Mouse (Mus musculus) midbrain, embryonic 14.5 days (tissue): Measurements from ENCODE around the gene Tdgf1. TPM values are rescaled to one million over a fixed set of nuclear protein-coding genes. Genes with fewer than 3 reads are reported as not detected.
A peak's percentile ranks its signal among the peaks of the same experiment; 100 is the strongest.

Source experiments
- ATAC-seq: fragments of 200-750 bp; cut with Nextera tagmentation; 2 replicates; pipeline ENCODE4 v1.8.0; 2017; ENCODE audit warnings: moderate number of reproducible peaks, moderate library complexity; ENCODE audit not compliant: low FRiP score, low TSS enrichment
- DNase-seq: peaks from one replicate; pipeline ENCODE4 v3.0.0-alpha.2; 2015
- H3K27ac ChIP-seq: fragments of 300-500 bp; sonication (generic); replicated peaks from 2 replicates; pipeline ENCODE4 v1.5.1; 2014; ENCODE audit warnings: mild to moderate bottlenecking, low read depth, low read length, moderate library complexity
- H3K27me3 ChIP-seq: fragments of 300-500 bp; sonication (generic); 2 replicates; pipeline ENCODE4 v1.6.1; 2014; ENCODE audit warnings: low read length, control low read depth, mixed read lengths; ENCODE audit not compliant: control insufficient read depth, insufficient read depth
- H3K36me3 ChIP-seq: fragments of 300-500 bp; sonication (generic); 2 replicates; pipeline ENCODE4 v1.6.1; 2014; ENCODE audit warnings: low read length, control low read depth; ENCODE audit not compliant: control insufficient read depth, insufficient read depth
- H3K4me1 ChIP-seq: fragments of 300-500 bp; sonication (generic); 2 replicates; pipeline ENCODE4 v1.6.1; 2014; ENCODE audit warnings: mild to moderate bottlenecking, antibody characterized with exemption, low read length, control low read depth; ENCODE audit not compliant: control insufficient read depth, insufficient read depth
- H3K4me2 ChIP-seq: fragments of 300-500 bp; sonication (generic); 2 replicates; pipeline ENCODE4 v1.6.1; 2014; ENCODE audit warnings: mild to moderate bottlenecking, low read length, moderate library complexity
- H3K4me3 ChIP-seq: fragments of 300-500 bp; sonication (generic); replicated peaks from 2 replicates; pipeline ENCODE4 v1.5.1; 2014; ENCODE audit warnings: low read depth, low read length
- H3K9ac ChIP-seq: fragments of 300-500 bp; sonication (generic); replicated peaks from 2 replicates; pipeline ENCODE4 v1.6.1; 2014; ENCODE audit warnings: mild to moderate bottlenecking, low read length, moderate library complexity
- H3K9me3 ChIP-seq: fragments of 300-500 bp; sonication (generic); 2 replicates; pipeline ENCODE4 v1.6.1; 2016; ENCODE audit warnings: low read length, control low read depth, mixed read lengths; ENCODE audit not compliant: control insufficient read depth
- WGBS: fragments of 180-500 bp; shearing (Covaris S2); extraction: QIAGEN DNeasy Blood & Tissue Kit; methylation state at CpG from one replicate; pipeline ENCODE4 v1.1.7; 2014; 5-methylcytosine and 5-hydroxymethylcytosine counted together
- polyA plus RNA-seq: library from polyadenylated mRNA; unstranded; fragments of >200 nt; fragmentation: Nextera tagmentation; extraction: Ambion mirVana; gene quantifications from 2 replicates; pipeline ENCODE4 v1.2.1, GENCODE M21; 2014

The Tdgf1 gene
- polyA plus RNA-seq, 1 experiment from 2014 or later, result not detected

DNA sequence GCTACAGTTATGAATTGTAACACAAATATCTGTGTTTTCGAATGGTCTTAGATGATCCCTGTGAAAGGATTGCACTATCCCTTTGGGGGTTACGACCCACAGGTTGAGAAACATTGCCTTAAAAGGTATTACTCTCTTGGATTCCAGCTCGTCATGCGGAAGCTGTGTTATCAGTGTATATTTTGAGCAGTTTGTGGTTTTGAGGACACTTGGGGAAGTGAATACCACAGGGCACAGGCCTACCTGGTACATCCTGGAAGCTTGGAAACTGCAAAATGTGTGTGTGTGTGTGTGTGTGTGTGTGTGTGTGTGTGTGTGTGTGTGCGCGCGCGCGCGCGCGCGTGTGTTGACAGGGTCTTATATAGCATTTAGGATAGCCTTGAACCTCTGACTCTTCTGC, 5.9 kb upstream of the Tdgf1 start:
- Histone ChIP-seq H3K4me2 (no peak overlapping the region), H3K27ac (no peak overlapping the region), H3K36me3 (no peaks in the 10 kb centered on the region), H3K9ac (no peak overlapping the region), H3K27me3 (no peaks in the 10 kb centered on the region; the same call in 1 of the 2 replicates), H3K4me3 (no peak overlapping the region), H3K9me3 (no peaks in the 10 kb centered on the region), H3K4me1 (peaks cover 16% of the 10 kb centered on the region; the same call in 1 of the 2 replicates)
- ATAC-seq, result no peak
- DNase-seq, result no peak
- 97% methylated on average over 13 of the region's 13 CpGs for WGBS

DNA sequence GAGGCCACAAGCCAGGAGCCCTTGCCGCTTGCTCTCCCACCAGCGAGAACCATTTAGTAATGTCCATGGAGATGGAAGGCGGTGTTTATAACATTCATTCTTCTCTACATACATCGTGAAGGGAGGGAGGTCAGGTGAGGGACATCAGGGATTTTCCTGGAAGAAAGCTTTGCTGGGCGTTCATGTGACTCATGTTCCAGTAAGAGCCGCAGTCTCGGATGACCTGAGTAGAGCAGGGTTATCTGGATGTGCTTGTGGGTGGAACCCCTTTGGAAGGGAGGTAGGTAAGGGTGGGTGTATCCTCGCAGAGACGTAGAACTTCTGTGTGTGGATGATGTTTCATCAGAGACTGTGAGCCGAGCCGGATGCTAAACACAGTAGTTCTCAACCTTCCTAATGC, 5.4 kb upstream of the Tdgf1 start, which contains the start of gene Lrrc2:
Lrrc2 (plus strand) TSS at position 149 of the 400 bp plus-strand sequence.
- Histone ChIP-seq H3K4me2 (no peak within 1 kb of the TSS), H3K9me3 (no peaks in the 10 kb centered on the region), H3K36me3 (no peaks in the 10 kb centered on the region), H3K27ac (no peak within 1 kb of the TSS), H3K4me3 (no peak within 1 kb of the TSS), H3K9ac (no peak within 1 kb of the TSS), H3K27me3 (no peaks in the 10 kb centered on the region; the same call in 1 of the 2 replicates), H3K4me1 (peaks cover 16% of the 10 kb centered on the region; the same call in 1 of the 2 replicates)
- ATAC-seq (no peak), DNase-seq (no peak)
- 91% methylated on average over 11 of the region's 11 CpGs for WGBS

DNA sequence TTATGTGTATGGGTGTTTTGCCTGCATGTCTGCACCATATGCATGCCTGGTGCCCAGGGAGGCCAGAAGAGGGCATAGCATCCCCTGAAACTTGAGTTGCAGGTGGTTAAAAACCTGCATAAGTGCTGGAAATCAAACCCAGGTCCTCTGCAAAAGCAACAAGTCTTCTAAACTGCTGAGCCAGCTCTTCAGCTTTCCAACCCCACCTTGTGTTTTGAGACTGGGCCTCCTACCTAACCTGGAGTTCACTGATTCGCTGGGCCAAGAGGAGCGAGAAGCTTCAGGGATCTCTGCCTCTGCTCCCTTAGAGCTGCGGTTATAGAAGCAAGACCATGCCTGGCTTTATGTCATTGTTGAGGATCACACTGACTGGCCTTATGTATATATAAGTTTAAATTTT, 4.2 kb upstream of the Tdgf1 start:
- Histone ChIP-seq H3K9me3 (no peaks in the 10 kb centered on the region), H3K4me2 (no peak overlapping the region), H3K4me1 (peaks cover 16% of the 10 kb centered on the region; the same call in 1 of the 2 replicates), H3K36me3 (no peaks in the 10 kb centered on the region), H3K27ac (no peak overlapping the region), H3K27me3 (peaks cover 12% of the 10 kb centered on the region), H3K4me3 (no peak overlapping the region), H3K9ac (no peak overlapping the region)
- no peak for DNase-seq
- WGBS, result 95% methylated on average over 3 of the region's 3 CpGs
- ATAC-seq, result no peak

DNA sequence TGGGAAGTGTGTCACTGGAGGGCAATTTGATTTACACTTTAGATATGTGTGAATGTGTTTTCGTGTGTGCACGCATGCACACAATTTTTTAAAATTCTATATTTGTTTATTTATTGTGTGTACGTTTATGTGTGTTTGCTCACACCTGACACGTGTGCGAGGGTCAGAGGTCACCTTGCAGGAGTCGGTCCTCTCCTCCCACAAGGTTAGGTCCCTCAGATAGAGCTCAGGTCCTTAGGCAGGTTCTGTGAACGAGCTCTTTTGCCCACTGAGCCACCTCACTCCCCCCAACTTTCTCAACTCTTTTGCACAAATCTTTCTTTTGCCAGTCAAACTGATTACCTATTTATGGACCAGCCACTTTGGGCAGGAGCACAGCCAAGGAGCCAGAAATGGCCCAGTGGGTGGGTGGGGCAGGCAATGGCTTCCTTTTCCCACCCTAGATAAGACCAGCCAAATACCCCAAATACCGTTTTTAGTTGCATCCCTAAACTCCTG, 2.9 kb upstream of the Tdgf1 start:
- H3K27me3 ChIP-seq, result peaks cover 24% of the 10 kb centered on the region
- WGBS, result 60% methylated on average over 8 of the region's 8 CpGs

DNA sequence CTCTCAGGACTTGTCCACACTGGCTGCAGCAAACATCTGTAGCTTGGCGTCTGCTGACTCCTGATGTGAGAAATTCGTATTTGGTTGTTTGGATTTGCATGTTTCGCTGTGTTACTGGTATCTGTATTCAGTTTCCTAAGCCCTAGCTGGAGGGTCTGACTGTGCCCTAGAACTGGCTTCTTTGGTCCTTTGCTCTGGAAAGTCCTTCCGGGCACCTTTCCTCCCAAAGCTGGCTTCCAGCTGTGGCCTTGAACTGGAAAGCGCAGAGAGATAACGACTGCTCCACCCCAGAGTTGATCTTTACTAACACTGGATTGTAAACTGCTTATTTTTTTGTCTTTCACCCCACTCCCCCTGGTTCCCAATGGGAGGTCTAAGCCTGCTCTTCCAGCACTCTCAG, 1.9 kb upstream of the Tdgf1 start:
- Histone ChIP-seq H3K4me3 (no peak overlapping the region), H3K27ac (no peak overlapping the region), H3K36me3 (no peaks in the 10 kb centered on the region), H3K9me3 (no peaks in the 10 kb centered on the region), H3K27me3 (peaks cover 25% of the 10 kb centered on the region), H3K9ac (no peak overlapping the region), H3K4me2 (no peak overlapping the region), H3K4me1 (peaks cover 10% of the 10 kb centered on the region; the same call in 1 of the 2 replicates)
- 20% methylated on average over 6 of the region's 6 CpGs for WGBS
- no peak for ATAC-seq
- DNase-seq, result no peak

More for the DNA sequence above, 2.9 kb upstream of the Tdgf1 start:
- peaks cover 16% of the 10 kb centered on the region; the same call in 1 of the 2 replicates for H3K4me1 ChIP-seq
- H3K9me3 ChIP-seq, result no peaks in the 10 kb centered on the region
- H3K9ac ChIP-seq, result no peak overlapping the region
- H3K36me3 ChIP-seq, result no peaks in the 10 kb centered on the region
- no peak overlapping the region for H3K4me2 ChIP-seq
- no peak for ATAC-seq
- H3K27ac ChIP-seq, result no peak overlapping the region
- H3K4me3 ChIP-seq, result no peak overlapping the region
- DNase-seq, result no peak

DNA sequence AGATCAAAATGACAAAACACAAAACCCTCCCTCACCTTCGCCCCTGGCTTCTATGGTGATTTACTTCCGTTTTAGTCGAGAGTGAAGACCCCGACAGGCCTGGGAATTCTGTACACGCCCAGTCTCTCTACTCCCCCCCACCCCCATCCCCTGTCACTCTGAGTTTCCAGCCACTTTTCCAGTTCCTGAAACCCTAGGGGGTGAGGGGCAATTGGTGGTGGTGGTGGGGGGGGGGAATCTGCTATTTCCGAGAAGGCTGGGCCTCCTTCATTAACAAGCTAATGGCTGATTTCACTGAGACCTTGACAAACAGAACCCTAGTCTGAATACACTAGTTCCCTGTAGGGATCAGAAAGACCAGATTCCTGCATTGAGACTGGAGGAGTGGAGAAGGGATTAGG, 1.3 kb upstream of the Tdgf1 start:
- H3K4me3 ChIP-seq, result no peak overlapping the region
- H3K4me2 ChIP-seq, result no peak overlapping the region; the same call in 1 of the 2 replicates
- no peak overlapping the region for H3K27ac ChIP-seq
- no peak overlapping the region for H3K9ac ChIP-seq
- WGBS, result 2% methylated on average over 6 of the region's 6 CpGs
- DNase-seq (no peak), ATAC-seq (no peak)
- H3K4me1 ChIP-seq, result peaks cover 9% of the 10 kb centered on the region; the same call in 1 of the 2 replicates
- H3K36me3 ChIP-seq, result no peaks in the 10 kb centered on the region
- peaks cover 25% of the 10 kb centered on the region for H3K27me3 ChIP-seq
- H3K9me3 ChIP-seq, result no peaks in the 10 kb centered on the region

DNA sequence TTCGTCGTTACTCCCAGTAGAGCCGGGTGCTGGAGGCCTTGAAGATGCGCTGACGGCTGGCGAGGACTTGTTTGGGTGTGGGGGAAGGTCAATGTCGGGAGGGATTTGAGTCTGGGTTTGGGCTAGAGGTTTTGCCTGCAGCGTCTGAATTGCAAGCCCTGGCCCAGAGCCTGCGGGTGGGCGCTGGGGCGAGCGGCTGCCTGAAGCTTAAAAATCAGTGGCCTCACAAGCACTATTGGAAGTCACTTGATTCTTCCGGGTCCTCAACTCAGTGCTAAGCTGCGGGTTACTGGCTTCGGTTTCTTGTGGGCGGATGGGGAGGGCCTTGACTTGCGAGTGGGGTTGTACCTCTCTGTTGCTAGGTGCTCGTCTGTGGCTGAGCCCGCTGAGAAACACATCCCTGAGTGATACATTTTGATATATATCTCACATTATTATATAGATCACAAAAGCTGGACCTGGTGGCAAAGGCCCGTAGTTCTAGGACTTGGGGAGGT, 638 bp upstream of the Tdgf1 start:
- Histone ChIP-seq H3K27me3 (peaks cover 25% of the 10 kb centered on the region), H3K4me1 (peaks cover 9% of the 10 kb centered on the region; the same call in 1 of the 2 replicates), H3K36me3 (no peaks in the 10 kb centered on the region), H3K9ac (no peak overlapping the region), H3K4me2 (no peak overlapping the region; the same call in 1 of the 2 replicates), H3K4me3 (no peak overlapping the region), H3K27ac (no peak overlapping the region), H3K9me3 (no peaks in the 10 kb centered on the region)
- 6% methylated on average over 20 of the region's 20 CpGs for WGBS
- DNase-seq (peak; percentile 39), ATAC-seq (no peak)

DNA sequence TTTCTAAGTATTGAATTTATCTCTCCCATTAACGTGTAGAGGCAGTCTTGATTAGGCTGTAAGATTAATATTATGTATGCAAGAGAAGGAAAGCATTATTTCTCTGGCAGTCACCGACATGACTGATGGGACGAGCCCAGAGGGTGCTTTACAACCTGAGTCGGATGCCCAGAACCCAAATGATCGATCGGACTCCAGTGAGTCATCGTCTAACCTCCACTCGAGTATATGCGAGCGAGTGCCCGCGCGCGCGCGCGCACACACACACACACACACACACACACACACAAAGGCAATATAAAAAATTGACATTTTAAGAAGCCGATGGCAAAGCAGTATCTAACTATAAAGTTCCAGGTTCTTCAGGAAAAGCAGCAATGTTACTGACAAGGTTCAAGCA, 615 bp downstream of the Tdgf1 start:
- ATAC-seq (no peak), DNase-seq (no peak)
- Histone ChIP-seq H3K9me3 (no peaks in the 10 kb centered on the region), H3K27ac (no peak overlapping the region), H3K4me1 (peaks cover 9% of the 10 kb centered on the region; the same call in 1 of the 2 replicates), H3K36me3 (no peaks in the 10 kb centered on the region), H3K4me3 (no peak overlapping the region), H3K9ac (no peak overlapping the region), H3K4me2 (no peak overlapping the region; the same call in 1 of the 2 replicates), H3K27me3 (peaks cover 25% of the 10 kb centered on the region)
- 30% methylated on average over 18 of the region's 18 CpGs for WGBS

DNA sequence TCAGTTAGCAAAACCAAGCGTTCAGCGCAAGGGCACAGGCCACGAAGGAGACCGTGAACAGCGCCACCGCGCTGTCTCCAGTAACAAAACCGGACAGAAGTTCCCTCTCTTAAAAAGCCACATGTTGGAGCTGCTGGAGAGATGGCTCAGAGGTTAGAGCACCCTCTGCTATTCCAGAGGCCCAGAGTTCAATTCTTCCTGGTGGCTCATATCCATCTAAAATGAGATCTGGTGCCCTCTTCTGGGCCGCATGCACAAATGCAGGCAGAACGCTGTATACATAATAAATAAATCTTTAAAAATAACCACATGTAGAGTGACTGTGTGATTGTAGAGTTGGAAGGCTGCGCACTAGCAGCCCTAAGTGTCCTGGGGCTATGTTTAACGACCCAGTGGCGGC, 1.7 kb downstream of the Tdgf1 start:
- 38% methylated on average over 13 of the region's 13 CpGs for WGBS
- H3K27me3 ChIP-seq, result peaks cover 25% of the 10 kb centered on the region
- H3K4me2 ChIP-seq, result no peak overlapping the region
- ATAC-seq (no peak), DNase-seq (peak; percentile 62)
- H3K9me3 ChIP-seq, result no peaks in the 10 kb centered on the region
- no peak overlapping the region for H3K27ac ChIP-seq
- no peak overlapping the region for H3K4me3 ChIP-seq
- H3K9ac ChIP-seq, result no peak overlapping the region
- H3K4me1 ChIP-seq, result peaks cover 9% of the 10 kb centered on the region; the same call in 1 of the 2 replicates
- no peaks in the 10 kb centered on the region for H3K36me3 ChIP-seq
